Comparison of ENCODE assay signal across 10 mouse cellular contexts in the genomic region with DNA sequence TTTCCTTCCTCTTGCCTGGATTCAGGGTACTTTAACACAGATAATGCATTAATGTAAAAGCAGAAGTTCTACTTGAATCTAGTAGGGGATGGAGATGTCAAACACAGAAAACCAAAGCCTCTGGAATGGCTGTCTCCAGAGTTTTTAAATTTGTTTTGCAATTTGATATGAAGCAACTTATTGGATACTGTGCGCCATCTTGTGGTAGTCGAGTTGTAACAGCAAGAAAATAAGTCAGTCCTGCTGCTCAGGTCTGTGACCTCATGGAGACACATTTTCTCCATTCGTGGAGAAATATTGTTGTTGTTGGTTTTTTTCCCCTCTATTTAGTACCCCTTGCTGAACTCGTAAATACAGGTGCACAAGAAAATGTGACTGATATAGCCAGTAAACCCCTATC. TPM values are rescaled to one million over a fixed set of nuclear protein-coding genes. Genes with fewer than 3 reads are reported as not detected.
DNase-seq lines count a peak whose midpoint lies in the region; ATAC-seq and TF ChIP-seq lines count a peak whose summit lies in the region.
"Had no signal": no experiment of that assay in that cellular context is flagged by ENCODE, and none has a peak within 500 bp of the region (broad histone marks: within the 10 kb centered on the region; RNA-seq: fewer than 3 reads in every experiment).

No protein-coding gene starts in this region.

- H3K27ac ChIP-seq in liver, adult 2 months (replicated peaks; ENCODE audit: insufficient read depth, low read depth, low read length): no peak overlapping the region
- H3K27ac ChIP-seq in liver, embryonic 11.5 days (ENCODE audit: low read depth, low read length): no peak overlapping the region
- no peak overlapping the region for H3K27ac ChIP-seq in cortical plate, adult 2 months (ENCODE audit: insufficient read depth, low read length)
- no peak overlapping the region for H3K27ac ChIP-seq in layer of hippocampus, adult 2 months
- H3K27ac ChIP-seq: heart, embryonic 15.5 days; neural tube, embryonic 12.5 days had no signal

- no peak overlapping the region for H3K9ac ChIP-seq in liver, adult 2 months (ENCODE audit: low read depth, low read length)
- H3K9ac ChIP-seq in liver, embryonic 11.5 days (ENCODE audit: low read depth, low read length): no peak overlapping the region
- H3K9ac ChIP-seq: heart, embryonic 15.5 days; neural tube, embryonic 12.5 days had no signal

- H3K27me3 ChIP-seq in liver, adult 2 months (ENCODE audit: control insufficient read depth, insufficient read depth, low read length): no peaks in the 10 kb centered on the region
- no peaks in the 10 kb centered on the region for H3K27me3 ChIP-seq in liver, embryonic 11.5 days (replicated peaks; ENCODE audit: control insufficient read depth, insufficient read depth, low read length)
- H3K27me3 ChIP-seq: heart, embryonic 15.5 days; neural tube, embryonic 12.5 days had no signal

- WGBS in liver, adult 2 months: under 1% methylated on average over 4 of the region's 4 CpGs
- WGBS in liver, embryonic 11.5 days: 2% methylated on average over 4 of the region's 4 CpGs

- DNase-seq in adrenal gland, postnatal 14 days: peak; percentile 51
- DNase-seq in adrenal gland, postnatal 25 days: no peak
- peak; percentile 65 for DNase-seq in liver, adult 2 months (ENCODE audit: extremely low read depth, low read depth, low spot score)
- no peak for DNase-seq in liver, embryonic 11.5 days (ENCODE audit: low spot score)
- peak; percentile 65 for DNase-seq in Muller cell, postnatal 12 days (ENCODE audit: inconsistent ontology term)
- peak; percentile 37 to 59 for DNase-seq in layer of hippocampus, adult 2 months (ENCODE audit: low spot score in 2 of 2)
- peak; percentile 8 for DNase-seq in right cerebral cortex, postnatal 25 days

- H3K4me1 ChIP-seq in liver, adult 2 months (ENCODE audit: control insufficient read depth, insufficient read depth, low read length): no peaks in the 10 kb centered on the region
- no peaks in the 10 kb centered on the region for H3K4me1 ChIP-seq in liver, embryonic 11.5 days (replicated peaks; ENCODE audit: control insufficient read depth, insufficient read depth, low read length)
- H3K4me1 ChIP-seq in cortical plate, adult 2 months (ENCODE audit: control insufficient read depth, insufficient read depth, low read length): no peaks in the 10 kb centered on the region
- H3K4me1 ChIP-seq: heart, embryonic 15.5 days; neural tube, embryonic 12.5 days had no signal

- no peaks in the 10 kb centered on the region for H3K79me2 ChIP-seq in liver, adult 2 months (ENCODE audit: control insufficient read depth, insufficient read depth, low read length)

- no peaks in the 10 kb centered on the region for H3K9me3 ChIP-seq in liver, embryonic 11.5 days (ENCODE audit: control insufficient read depth, low read length)
- H3K9me3 ChIP-seq: heart, embryonic 15.5 days; neural tube, embryonic 12.5 days had no signal

- no peak overlapping the region for H3K4me2 ChIP-seq in liver, embryonic 11.5 days
- H3K4me2 ChIP-seq: heart, embryonic 15.5 days; neural tube, embryonic 12.5 days had no signal

- no peaks in the 10 kb centered on the region for H3K36me3 ChIP-seq in liver, adult 2 months (ENCODE audit: control insufficient read depth, insufficient read depth, low read length)
- no peaks in the 10 kb centered on the region for H3K36me3 ChIP-seq in liver, embryonic 11.5 days (ENCODE audit: control insufficient read depth, insufficient read depth, low read length)
- H3K36me3 ChIP-seq: heart, embryonic 15.5 days; neural tube, embryonic 12.5 days had no signal

- TF ChIP-seq CTCF in liver, adult 2 months (IDR thresholded peaks at IDR 0.05; ENCODE audit: low read depth, low read length): peak; percentile 31; the same call in 1 of the 2 replicates
- peak; percentile 55; the same call in 1 of the 2 replicates for TF ChIP-seq CTCF in cortical plate, adult 2 months (IDR thresholded peaks at IDR 0.05; ENCODE audit: extremely low read depth, insufficient read depth, low read length)
- peak; percentile 91 for TF ChIP-seq CTCF in layer of hippocampus, adult 2 months (conservative IDR thresholded peaks at IDR 0.05)

- TF ChIP-seq POLR2A in liver, adult 2 months (IDR thresholded peaks at IDR 0.05; ENCODE audit: extremely low read depth, insufficient read depth, low read length): no peak
- no peak for TF ChIP-seq POLR2A in cortical plate, adult 2 months (IDR thresholded peaks at IDR 0.05; ENCODE audit: extremely low read depth, insufficient read depth, low read length)

- ATAC-seq in liver, embryonic 11.5 days (replicated peaks; ENCODE audit: low FRiP score): no peak

- H3K4me3 ChIP-seq in liver, adult 2 months (ENCODE audit: insufficient read depth, low read depth, low read length): no peak overlapping the region
- no peak overlapping the region for H3K4me3 ChIP-seq in liver, embryonic 11.5 days (ENCODE audit: low read depth, low read length)
- H3K4me3 ChIP-seq in cortical plate, adult 2 months (ENCODE audit: insufficient read depth, low read length): no peak overlapping the region
- H3K4me3 ChIP-seq in layer of hippocampus, adult 2 months: no peak overlapping the region
- H3K4me3 ChIP-seq: heart, embryonic 15.5 days; neural tube, embryonic 12.5 days had no signal

RNA-seq across cellular contexts. Expression of gene Fpr3, which starts 8.4 kb away (rescaled TPM):
- total RNA-seq in adrenal gland, postnatal 14 days (2021): not detected in 2 replicates
- not detected in 2 replicates for total RNA-seq in adrenal gland, postnatal 25 days (2021)
- not detected in 2 replicates for total RNA-seq in liver, adult 2 months (2014; rRNA removed)
- polyA plus RNA-seq in liver, adult 2 months (2012; rRNA removed): not detected in 2 replicates
- polyA plus RNA-seq in liver, embryonic 11.5 days (2014; fragmentation: Nextera tagmentation; extraction: Ambion mirVana): not detected in 2 replicates
- polyA plus RNA-seq in cortical plate, adult 2 months (2012; rRNA removed): not detected in 2 replicates
- total RNA-seq in layer of hippocampus, adult 2 months (2021): not detected
- polyA plus RNA-seq: heart, embryonic 15.5 days; neural tube, embryonic 12.5 days had no signal

RNA-seq across cellular contexts. Expression of gene Fpr2, which starts 8.4 kb away (rescaled TPM):
- total RNA-seq in adrenal gland, postnatal 14 days (2021): not detected in 2 replicates
- not detected in 2 replicates for total RNA-seq in adrenal gland, postnatal 25 days (2021)
- total RNA-seq in liver, adult 2 months (2014; rRNA removed): 2.3 and 2.7 TPM in 2 replicates
- 0.49 and 0.98 TPM in 2 replicates for polyA plus RNA-seq in liver, adult 2 months (2012; rRNA removed)
- 0.21 TPM in 1 of 2 replicates, not detected in the other for polyA plus RNA-seq in liver, embryonic 11.5 days (2014; fragmentation: Nextera tagmentation; extraction: Ambion mirVana)
- polyA plus RNA-seq in cortical plate, adult 2 months (2012; rRNA removed): 0.65 and 0.85 TPM in 2 replicates
- not detected for total RNA-seq in layer of hippocampus, adult 2 months (2021)
- polyA plus RNA-seq: neural tube, embryonic 12.5 days had no signal

RNA-seq across cellular contexts. Expression of gene Fpr1, which starts 12.3 kb away (rescaled TPM):
- 0.33 TPM in 1 of 2 replicates, not detected in the other for total RNA-seq in adrenal gland, postnatal 14 days (2021)
- 0.24 TPM in 1 of 2 replicates, not detected in the other for total RNA-seq in adrenal gland, postnatal 25 days (2021)
- total RNA-seq in liver, adult 2 months (2014; rRNA removed): 6.3 and 8.5 TPM in 2 replicates
- polyA plus RNA-seq in liver, adult 2 months (2012; rRNA removed): 1.9 and 4.7 TPM in 2 replicates
- 0.37 TPM in 1 of 2 replicates, not detected in the other for polyA plus RNA-seq in liver, embryonic 11.5 days (2014; fragmentation: Nextera tagmentation; extraction: Ambion mirVana)
- polyA plus RNA-seq in cortical plate, adult 2 months (2012; rRNA removed): not detected in 2 replicates
- total RNA-seq in layer of hippocampus, adult 2 months (2021): not detected
- polyA plus RNA-seq: neural tube, embryonic 12.5 days had no signal

RNA-seq across cellular contexts. Expression of gene Has1, which starts 41.0 kb away (rescaled TPM):
- total RNA-seq in adrenal gland, postnatal 14 days (2021): not detected in 2 replicates
- total RNA-seq in adrenal gland, postnatal 25 days (2021): not detected in 2 replicates
- not detected in 2 replicates for total RNA-seq in liver, adult 2 months (2014; rRNA removed)
- polyA plus RNA-seq in liver, adult 2 months (2012; rRNA removed): not detected in 2 replicates
- polyA plus RNA-seq in liver, embryonic 11.5 days (2014; fragmentation: Nextera tagmentation; extraction: Ambion mirVana): 0.31 and 0.58 TPM in 2 replicates
- 0.58 and 0.61 TPM in 2 replicates for polyA plus RNA-seq in cortical plate, adult 2 months (2012; rRNA removed)
- total RNA-seq in layer of hippocampus, adult 2 months (2021): under 1 TPM; 0.25 to 0.56 TPM

Comparison
In these comparisons a context has a peak if more than half of its experiments do, and no peak if none do; other contexts are left out.
1. DNase-seq: peak in adrenal gland, postnatal 14 days (single experiment), liver, adult 2 months (single experiment), Muller cell, postnatal 12 days (single experiment), layer of hippocampus, adult 2 months (2 of 2) and right cerebral cortex, postnatal 25 days (single experiment); none in adrenal gland, postnatal 25 days (single experiment) and liver, embryonic 11.5 days (single experiment).
2. CTCF ChIP-seq: peak in every context shown above with its lines; median percentile 91 in layer of hippocampus, adult 2 months; 55 in cortical plate, adult 2 months; 31 in liver, adult 2 months.